Mouse (Mus musculus) midbrain, embryonic 11.5 days (tissue): Measurements from ENCODE around the gene Tmem243. TPM values are rescaled to one million over a fixed set of nuclear protein-coding genes. Genes with fewer than 3 reads are reported as not detected.

Experiments
- ATAC-seq: fragments of 200-750 bp; cut with Nextera tagmentation; 2 replicates; pipeline ENCODE4 v1.8.0; 2017; ENCODE audit warnings: moderate TSS enrichment, moderate library complexity; ENCODE audit not compliant: low FRiP score
- DNase-seq: peaks from one replicate; pipeline ENCODE4 v3.0.0; 2015; ENCODE audit warnings: low spot score; ENCODE audit errors: missing footprints
- H3K27ac ChIP-seq: fragments of 300-500 bp; sonication (generic); 2 replicates; pipeline ENCODE4 v1.5.1; 2014; ENCODE audit warnings: low read depth, low read length
- H3K27me3 ChIP-seq: fragments of 300-500 bp; sonication (generic); 2 replicates; pipeline ENCODE4 v1.6.1; 2014; ENCODE audit warnings: mild to moderate bottlenecking, low read length, moderate library complexity, mixed read lengths; ENCODE audit not compliant: control insufficient read depth, insufficient read depth
- H3K36me3 ChIP-seq: fragments of 300-500 bp; sonication (generic); 2 replicates; pipeline ENCODE4 v1.6.1; 2014; ENCODE audit warnings: mild to moderate bottlenecking, low read length, moderate library complexity, mixed read lengths; ENCODE audit not compliant: control insufficient read depth, insufficient read depth
- H3K4me1 ChIP-seq: fragments of 300-500 bp; sonication (generic); 2 replicates; pipeline ENCODE4 v1.6.1; 2014; ENCODE audit warnings: low read length; ENCODE audit not compliant: control insufficient read depth, insufficient read depth
- H3K4me2 ChIP-seq: fragments of 300-500 bp; sonication (generic); 2 replicates; pipeline ENCODE4 v1.6.1; 2014; ENCODE audit warnings: mild to moderate bottlenecking, moderate library complexity
- H3K4me3 ChIP-seq: fragments of 300-500 bp; sonication (generic); 2 replicates; pipeline ENCODE4 v1.5.1; 2014; ENCODE audit warnings: low read depth, low read length
- H3K9ac ChIP-seq: fragments of 300-500 bp; sonication (generic); 2 replicates; pipeline ENCODE4 v1.6.1; 2014; ENCODE audit warnings: low read length
- H3K9me3 ChIP-seq: fragments of 300-500 bp; sonication (generic); 2 replicates; pipeline ENCODE4 v1.6.1; 2016; ENCODE audit warnings: low read length; ENCODE audit not compliant: control insufficient read depth
- WGBS: fragments of 180-500 bp; shearing (Covaris S2); extraction: QIAGEN DNeasy Blood & Tissue Kit; methylation state at CpG from one replicate; pipeline ENCODE4 v1.1.7; 2014; 5-methylcytosine and 5-hydroxymethylcytosine counted together
- polyA plus RNA-seq: library from polyadenylated mRNA; unstranded; fragments of >200 nt; fragmentation: Nextera tagmentation; extraction: Ambion mirVana; gene quantifications from 2 replicates; pipeline ENCODE4 v1.2.1, GENCODE M21; 2014

Gene Tmem243
- polyA plus RNA-seq, 1 experiment from 2014 or later, result 23.8 TPM

- Histone ChIP-seq H3K4me2 (no peak overlapping the region), H3K9me3 (no peaks in the 10 kb centered on the region), H3K27me3 (no peaks in the 10 kb centered on the region), H3K27ac (no peak overlapping the region), H3K4me3 (no peak overlapping the region), H3K4me1 (no peaks in the 10 kb centered on the region), H3K9ac (no peak overlapping the region), H3K36me3 (no peaks in the 10 kb centered on the region)
- 93% methylated on average over 3 of the region's 3 CpGs for WGBS
- no peak for ATAC-seq
- DNase-seq, result no peak
Observed at GRCm38 (mm10) chr5:9071360-9071759, 29.1 kb upstream of the Tmem243 start.

GRCm38 (mm10) chr5:9073177-9073854, 27.2 kb upstream of the Tmem243 start:
- Histone ChIP-seq H3K4me2 (no peak overlapping the region), H3K9me3 (no peaks in the 10 kb centered on the region), H3K27ac (no peak overlapping the region), H3K4me1 (no peaks in the 10 kb centered on the region), H3K9ac (no peak overlapping the region), H3K4me3 (no peak overlapping the region), H3K36me3 (no peaks in the 10 kb centered on the region), H3K27me3 (no peaks in the 10 kb centered on the region)
- DNase-seq, result peak; percentile 81
- ATAC-seq, result peak; percentile 63
- 44% methylated on average over 5 of the region's 5 CpGs for WGBS

- Histone ChIP-seq H3K27me3 (no peaks in the 10 kb centered on the region), H3K27ac (no peak overlapping the region), H3K4me1 (no peaks in the 10 kb centered on the region), H3K4me3 (no peak overlapping the region), H3K4me2 (no peak overlapping the region), H3K36me3 (no peaks in the 10 kb centered on the region), H3K9ac (no peak overlapping the region), H3K9me3 (no peaks in the 10 kb centered on the region)
- ATAC-seq (no peak), DNase-seq (no peak)
Observed at GRCm38 (mm10) chr5:9079773-9080501, 20.5 kb upstream of the Tmem243 start.

GRCm38 (mm10) chr5:9086924-9087719, 13.3 kb upstream of the Tmem243 start:
- 85% methylated on average over 3 of the region's 3 CpGs for WGBS

GRCm38 (mm10) chr5:9090493-9091106, 9.9 kb upstream of the Tmem243 start:
- ATAC-seq (no peak), DNase-seq (no peak)
- Histone ChIP-seq H3K9ac (no peak overlapping the region), H3K36me3 (no peaks in the 10 kb centered on the region), H3K27me3 (no peaks in the 10 kb centered on the region), H3K4me3 (no peak overlapping the region), H3K4me1 (no peaks in the 10 kb centered on the region), H3K4me2 (no peak overlapping the region), H3K27ac (no peak overlapping the region), H3K9me3 (no peaks in the 10 kb centered on the region)
- WGBS, result 86% methylated on average over 6 of the region's 6 CpGs

More at GRCm38 (mm10) chr5:9086924-9087719, 13.3 kb upstream of the Tmem243 start:
- ATAC-seq (no peak; the same call in 1 of the 2 replicates), DNase-seq (no peak)
- no peak overlapping the region for H3K27ac ChIP-seq
- H3K9ac ChIP-seq, result no peak overlapping the region
- H3K27me3 ChIP-seq, result no peaks in the 10 kb centered on the region
- H3K36me3 ChIP-seq, result no peaks in the 10 kb centered on the region
- H3K4me3 ChIP-seq, result no peak overlapping the region
- H3K4me2 ChIP-seq, result no peak overlapping the region
- H3K4me1 ChIP-seq, result no peaks in the 10 kb centered on the region
- no peaks in the 10 kb centered on the region for H3K9me3 ChIP-seq

- Histone ChIP-seq H3K9ac (no peak overlapping the region), H3K27me3 (no peaks in the 10 kb centered on the region), H3K4me3 (no peak overlapping the region), H3K4me1 (no peaks in the 10 kb centered on the region), H3K36me3 (no peaks in the 10 kb centered on the region), H3K9me3 (no peaks in the 10 kb centered on the region; the same call in 1 of the 2 replicates), H3K4me2 (no peak overlapping the region), H3K27ac (no peak overlapping the region)
- DNase-seq (no peak), ATAC-seq (no peak)
- WGBS, result 91% methylated on average over 1 of the region's 1 CpGs
Observed at GRCm38 (mm10) chr5:9092716-9093115, 7.8 kb upstream of the Tmem243 start.

GRCm38 (mm10) chr5:9093490-9093889, 7.0 kb upstream of the Tmem243 start:
- no peak for ATAC-seq
- no peaks in the 10 kb centered on the region for H3K4me1 ChIP-seq

GRCm38 (mm10) chr5:9100849-9101801, 657 bp downstream of the Tmem243 start:
- 1% methylated on average over 75 of the region's 83 CpGs for WGBS
- Histone ChIP-seq H3K4me3 (peak overlapping the region; percentile 62), H3K9ac (peak overlapping the region; percentile 79), H3K27ac (no peak overlapping the region), H3K9me3 (no peaks in the 10 kb centered on the region; the same call in 1 of the 2 replicates), H3K36me3 (no peaks in the 10 kb centered on the region), H3K4me2 (peak overlapping the region; percentile 76), H3K27me3 (peaks cover 5% of the 10 kb centered on the region; the same call in 1 of the 2 replicates), H3K4me1 (peaks cover 3% of the 10 kb centered on the region)
- ATAC-seq (peak; percentile 85), DNase-seq (peak; percentile 94)

More at GRCm38 (mm10) chr5:9093490-9093889, 7.0 kb upstream of the Tmem243 start:
- DNase-seq, result no peak
- no peak overlapping the region for H3K4me3 ChIP-seq
- no peak overlapping the region for H3K9ac ChIP-seq
- H3K9me3 ChIP-seq, result no peaks in the 10 kb centered on the region; the same call in 1 of the 2 replicates
- 87% methylated on average over 4 of the region's 4 CpGs for WGBS
- H3K27ac ChIP-seq, result no peak overlapping the region
- H3K27me3 ChIP-seq, result no peaks in the 10 kb centered on the region
- no peak overlapping the region for H3K4me2 ChIP-seq
- no peaks in the 10 kb centered on the region for H3K36me3 ChIP-seq
